Mouse (Mus musculus) gastrocnemius, adult 2 months (tissue): ENCODE measurements at regions not wholly inside any gene's neighbourhood (a gene's known extent, or its start where the extent isn't known, plus 50 kb on each side); places are given as distances from the start of the nearest gene placed in this dataset. TPM values are rescaled to one million over a fixed set of nuclear protein-coding genes. Genes with fewer than 3 reads are reported as not detected.

Experiments
- DNase-seq: peaks from one replicate; pipeline ENCODE4 v3.0.0; 2022
- H3K27ac ChIP-seq: fragments of 200-600 bp; 2 replicates; pipeline ENCODE4 v1.8.1; 2022; ENCODE audit warnings: mild to moderate bottlenecking
- H3K4me3 ChIP-seq: fragments of 200-600 bp; 2 replicates; pipeline ENCODE4 v1.8.1; 2022; ENCODE audit warnings: mild to moderate bottlenecking, moderate library complexity
- CTCF ChIP-seq: fragments of 200-600 bp; IDR thresholded peaks from 2 replicates; pipeline ENCODE4 v1.8.1; 2022; ENCODE audit warnings: antibody characterized with exemption, mild to moderate bottlenecking, moderate library complexity
- intact Hi-C: fragments of 180-260 bp; cut with DNase I; formaldehyde crosslinking; loops from one replicate; pipeline ENCODE4 v1.15.1; 2025
- microRNA-seq: library from miRNA; unstranded; fragments of <30 nt; microRNA quantifications from one replicate; pipeline ENCODE4 v1.2.0, GENCODE M21; 2021

DNA sequence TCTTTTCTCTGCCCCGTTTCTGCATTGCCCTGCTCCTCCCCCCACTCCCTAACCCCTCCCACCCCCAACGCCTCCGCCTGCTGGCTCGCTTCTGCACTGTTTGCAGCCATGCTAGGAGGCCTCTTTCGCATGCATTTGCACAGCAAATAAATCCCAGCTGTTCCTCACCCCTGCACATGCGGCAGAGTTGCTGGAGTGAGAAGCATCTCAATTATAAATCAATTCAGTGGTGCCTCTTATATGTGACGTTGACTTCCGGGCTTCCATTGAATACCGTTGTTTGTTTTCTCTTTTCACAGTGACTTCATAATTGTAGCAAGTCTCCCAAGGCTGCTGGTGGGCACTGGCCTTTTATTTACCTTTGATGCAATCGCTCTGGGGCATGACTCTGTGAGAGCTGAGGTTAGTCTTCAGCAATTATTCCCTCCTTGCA is 144.3 kb downstream of the Zfp281 start:
- H3K27ac ChIP-seq: no peak overlapping the region
- DNase-seq: no peak
- TF ChIP-seq CTCF: peak; percentile 17; the same call in 1 of the 2 replicates
- intact Hi-C loops: no loop called here
- peak overlapping the region; percentile 43 for H3K4me3 ChIP-seq

GRCm38 (mm10) chr1:136773743-136774142 is 149.0 kb downstream of the Zfp281 start:
- intact Hi-C loops: no loop called here
- Histone ChIP-seq H3K27ac (no peak overlapping the region), H3K4me3 (no peak overlapping the region)
- peak; percentile 58 for TF ChIP-seq CTCF
- DNase-seq: no peak

GRCm38 (mm10) chr1:136776211-136776610 is 151.5 kb downstream of the Zfp281 start:
- H3K4me3 ChIP-seq: no peak overlapping the region
- no peak overlapping the region for H3K27ac ChIP-seq
- intact Hi-C loops: no loop called here
- TF ChIP-seq CTCF: no peak
- DNase-seq: no peak

DNA sequence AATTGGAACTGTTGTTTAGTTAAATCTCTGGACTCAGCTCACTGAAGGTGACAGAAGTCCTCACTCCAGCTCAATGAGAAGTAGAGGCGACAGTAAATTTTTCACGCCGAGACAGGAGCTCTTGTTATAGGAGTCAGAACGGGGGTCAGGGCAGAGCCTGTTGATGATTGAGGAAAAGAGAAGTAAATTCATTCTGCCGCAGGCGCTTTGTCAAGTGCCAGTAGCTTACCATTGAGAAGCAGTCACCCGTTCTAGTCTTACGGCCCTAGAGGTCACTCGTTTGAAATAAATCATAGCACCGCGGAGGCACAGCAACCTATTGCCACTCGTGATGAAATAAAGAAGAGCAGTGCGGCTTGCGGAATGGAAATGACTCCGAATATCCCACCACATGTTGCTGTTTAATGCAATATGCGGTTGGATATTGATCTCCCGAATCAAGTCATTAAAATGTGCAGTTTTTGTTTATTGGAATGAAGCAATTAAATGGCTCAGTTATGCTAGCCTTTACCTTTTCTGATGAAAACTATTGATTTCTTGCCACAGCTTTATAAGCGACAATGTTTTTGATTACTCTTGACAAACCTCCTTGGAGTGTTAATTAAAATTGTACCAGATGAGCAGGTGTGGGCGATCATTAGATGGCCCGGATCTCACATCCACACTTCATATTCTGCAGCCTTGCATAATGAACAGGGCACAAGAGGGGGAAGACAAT is 152.7 kb downstream of the Zfp281 start:
- intact Hi-C loops: no loop called here
- no peak for DNase-seq
- TF ChIP-seq CTCF: no peak
- Histone ChIP-seq H3K4me3 (no peak overlapping the region), H3K27ac (no peak overlapping the region)

- H3K27ac ChIP-seq: no peak overlapping the region
- intact Hi-C loops: no loop called here
- no peak for DNase-seq
- no peak overlapping the region for H3K4me3 ChIP-seq
- TF ChIP-seq CTCF: no peak
Observed at GRCm38 (mm10) chr1:136779384-136779783, 154.7 kb downstream of the Zfp281 start.

DNA sequence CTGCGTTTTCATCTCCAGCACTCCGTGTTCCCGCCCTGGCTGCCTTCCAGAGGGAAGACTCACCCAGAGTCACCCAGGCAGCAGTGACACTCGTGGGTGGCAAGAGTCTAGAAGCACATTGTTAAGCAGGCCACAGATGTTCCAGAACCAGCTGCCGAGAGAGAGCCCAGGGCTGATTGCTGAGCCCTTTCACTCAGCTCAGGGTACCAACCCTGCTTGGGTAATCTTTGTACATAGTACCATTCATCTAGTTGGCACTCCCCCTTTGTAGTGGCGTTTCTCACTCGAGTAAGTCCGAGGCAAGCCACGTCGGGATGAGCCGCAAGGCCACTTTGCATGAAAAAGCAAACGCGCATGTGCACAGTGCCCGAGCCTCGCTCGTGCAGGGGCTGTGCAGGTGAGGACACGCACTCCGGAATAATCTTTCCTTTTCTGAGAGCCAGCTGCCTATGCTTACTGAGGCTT is 156.9 kb downstream of the Zfp281 start:
- no peak for TF ChIP-seq CTCF
- H3K27ac ChIP-seq: no peak overlapping the region; the same call in 1 of the 2 replicates
- H3K4me3 ChIP-seq: peak overlapping the region; percentile 62
- intact Hi-C loops: no loop called here
- no peak for DNase-seq

GRCm38 (mm10) chr1:136782261-136782660 is 157.6 kb downstream of the Zfp281 start:
- H3K4me3 ChIP-seq: peak overlapping the region; percentile 62
- no peak for TF ChIP-seq CTCF
- peak overlapping the region; percentile 8; the same call in 1 of the 2 replicates for H3K27ac ChIP-seq
- no peak for DNase-seq
- intact Hi-C loops: no loop called here

GRCm38 (mm10) chr1:136784178-136784577 is 159.5 kb downstream of the Zfp281 start:
- intact Hi-C loops: no loop called here
- TF ChIP-seq CTCF: no peak
- Histone ChIP-seq H3K4me3 (no peak overlapping the region), H3K27ac (no peak overlapping the region; the same call in 1 of the 2 replicates)
- DNase-seq: no peak

GRCm38 (mm10) chr1:136788979-136789513 is 164.3 kb downstream of the Zfp281 start:
- intact Hi-C loops: no loop called here
- no peak for TF ChIP-seq CTCF
- H3K4me3 ChIP-seq: no peak overlapping the region
- no peak for DNase-seq
- H3K27ac ChIP-seq: no peak overlapping the region

GRCm38 (mm10) chr1:136791641-136792040 is 166.9 kb downstream of the Zfp281 start:
- no peak overlapping the region for H3K27ac ChIP-seq
- TF ChIP-seq CTCF: no peak
- no peak overlapping the region for H3K4me3 ChIP-seq
- no peak for DNase-seq
- intact Hi-C loops: no loop called here

Small RNA genes lying in the stretch of these regions (microRNA-seq; reads per million reads assigned to microRNA genes)
- gene Gm22132: not detected
